Mouse (Mus musculus) lung, embryonic 15.5 days (tissue): ENCODE measurements around the gene Dchs1. TPM values are rescaled to one million over a fixed set of nuclear protein-coding genes. Genes with fewer than 3 reads are reported as not detected.

Source experiments
- ATAC-seq: fragments of 200-750 bp; cut with Nextera tagmentation; 2 replicates; pipeline ENCODE4 v1.8.0; 2017; ENCODE audit warnings: moderate number of reproducible peaks, borderline replicate concordance; ENCODE audit not compliant: low FRiP score, low TSS enrichment; ENCODE audit errors: extremely low read depth
- H3K27ac ChIP-seq: fragments of 300-500 bp; sonication (generic); 2 replicates; pipeline ENCODE4 v1.5.1; 2015; ENCODE audit warnings: moderate library complexity, mild to moderate bottlenecking, inconsistent platforms
- H3K27me3 ChIP-seq: fragments of 300-500 bp; sonication (generic); 2 replicates; pipeline ENCODE4 v1.6.1; 2015; ENCODE audit warnings: inconsistent platforms
- H3K36me3 ChIP-seq: fragments of 300-500 bp; sonication (generic); 2 replicates; pipeline ENCODE4 v1.6.1; 2015; ENCODE audit warnings: inconsistent platforms
- H3K4me1 ChIP-seq: fragments of 300-500 bp; sonication (generic); 2 replicates; pipeline ENCODE4 v1.6.1; 2015; ENCODE audit warnings: inconsistent platforms
- H3K4me2 ChIP-seq: fragments of 300-500 bp; sonication (generic); 2 replicates; pipeline ENCODE4 v1.6.1; 2015; ENCODE audit warnings: inconsistent platforms, mild to moderate bottlenecking, moderate library complexity
- H3K4me3 ChIP-seq: fragments of 300-500 bp; sonication (generic); 2 replicates; pipeline ENCODE4 v1.5.1; 2015; ENCODE audit warnings: mild to moderate bottlenecking, inconsistent platforms
- H3K9ac ChIP-seq: fragments of 300-500 bp; sonication (generic); 2 replicates; pipeline ENCODE4 v1.6.1; 2015; ENCODE audit warnings: inconsistent platforms
- H3K9me3 ChIP-seq: fragments of 300-500 bp; sonication (generic); 2 replicates; pipeline ENCODE4 v1.6.1; 2016; ENCODE audit warnings: inconsistent platforms
- WGBS: fragments of 180-500 bp; shearing (Covaris S2); methylation state at CpG from one replicate; pipeline ENCODE4 v1.1.7; 2015; 5-methylcytosine and 5-hydroxymethylcytosine counted together
- polyA plus RNA-seq: library from polyadenylated mRNA; unstranded; fragments of >200 nt; fragmentation: Nextera tagmentation; extraction: Ambion mirVana; gene quantifications from 2 replicates; pipeline ENCODE4 v1.2.1, GENCODE M21; 2015

Gene Dchs1
- polyA plus RNA-seq, 1 experiment from 2014 or later = 9.3 TPM

DNA sequence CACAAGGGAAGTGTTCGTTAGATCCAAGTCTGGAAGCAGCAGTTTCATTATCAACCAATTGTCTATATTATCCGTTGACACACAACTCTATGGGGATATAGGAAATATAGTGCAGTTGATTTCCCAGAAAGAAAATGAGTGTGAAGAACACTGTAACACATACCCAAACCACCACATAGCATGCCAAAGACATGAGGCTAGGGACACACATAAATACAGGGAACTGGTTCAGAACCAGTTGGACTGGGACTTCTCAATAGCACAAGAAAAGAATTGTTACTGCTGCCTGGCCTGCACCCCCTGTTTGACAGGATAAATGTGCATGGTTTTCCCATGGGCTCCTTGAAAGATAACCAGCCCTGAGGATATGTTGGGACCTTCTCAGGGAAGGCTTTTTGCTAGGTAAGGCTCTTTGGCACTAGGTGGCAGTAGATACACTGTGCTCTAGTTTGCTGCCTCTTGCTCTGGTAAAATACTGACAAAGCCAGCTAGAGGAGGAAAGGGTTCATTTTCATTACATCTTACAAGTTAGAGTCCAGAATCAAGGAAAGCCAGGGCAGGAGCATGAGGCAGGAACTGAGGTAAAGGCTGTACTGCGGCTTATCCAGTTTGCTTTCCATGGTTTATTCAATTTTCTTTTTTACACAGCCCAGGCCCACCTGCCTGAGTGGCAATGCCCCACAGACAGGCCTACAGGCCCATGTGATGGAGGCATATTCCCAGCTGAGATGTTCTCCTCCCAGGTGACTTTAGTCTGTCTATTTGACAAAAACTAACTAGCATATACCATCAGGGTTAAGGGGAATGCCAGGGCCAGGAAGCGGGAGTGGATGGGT, 61.1 kb downstream of the Dchs1 start:
- no peak overlapping the region for H3K9ac ChIP-seq
- no peak overlapping the region for H3K4me2 ChIP-seq
- H3K27me3 ChIP-seq = no peaks in the 10 kb centered on the region
- no peak; the same call in 1 of the 2 replicates for ATAC-seq
- H3K9me3 ChIP-seq = no peaks in the 10 kb centered on the region
- H3K4me1 ChIP-seq = no peaks in the 10 kb centered on the region
- no peak overlapping the region for H3K27ac ChIP-seq
- H3K4me3 ChIP-seq = no peak overlapping the region
- peaks cover 11% of the 10 kb centered on the region for H3K36me3 ChIP-seq
- 82% methylated on average over 4 of the region's 4 CpGs for WGBS

DNA sequence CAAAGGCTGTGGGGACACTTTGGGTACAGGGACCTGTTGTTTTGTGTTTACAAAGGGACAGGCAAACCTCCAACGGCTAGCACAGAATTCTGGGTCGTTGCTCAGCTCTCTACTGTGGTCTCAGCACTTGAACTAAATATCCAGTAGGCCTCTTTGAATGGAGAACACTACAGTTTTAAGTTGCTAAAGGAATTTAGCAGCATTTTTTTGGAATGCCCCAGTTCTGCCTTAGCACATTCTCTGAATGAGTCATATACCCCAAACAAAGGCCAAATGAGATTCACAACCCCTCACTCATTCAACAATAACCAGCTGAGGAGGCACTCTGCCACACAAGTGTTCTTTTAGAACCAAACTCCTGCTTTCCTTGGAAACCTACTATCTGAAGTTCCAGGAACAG, 65.5 kb downstream of the Dchs1 start:
- Histone ChIP-seq H3K4me2 (no peak overlapping the region), H3K9ac (no peak overlapping the region), H3K9me3 (no peaks in the 10 kb centered on the region), H3K27me3 (no peaks in the 10 kb centered on the region), H3K27ac (no peak overlapping the region), H3K36me3 (no peaks in the 10 kb centered on the region), H3K4me1 (no peaks in the 10 kb centered on the region), H3K4me3 (no peak overlapping the region)
- 61% methylated on average over 2 of the region's 2 CpGs for WGBS
- ATAC-seq = no peak

GRCm38 (mm10) chr7:105715366-105715765, 72.1 kb downstream of the Dchs1 start:
- no peaks in the 10 kb centered on the region for H3K4me1 ChIP-seq
- no peaks in the 10 kb centered on the region for H3K9me3 ChIP-seq
- no peaks in the 10 kb centered on the region for H3K36me3 ChIP-seq
- H3K27me3 ChIP-seq = no peaks in the 10 kb centered on the region
- H3K4me3 ChIP-seq = no peak overlapping the region
- H3K27ac ChIP-seq = no peak overlapping the region
- H3K4me2 ChIP-seq = no peak overlapping the region
- no peak for ATAC-seq
- WGBS = 48% methylated on average over 3 of the region's 3 CpGs
- no peak overlapping the region for H3K9ac ChIP-seq

- Histone ChIP-seq H3K4me1 (no peaks in the 10 kb centered on the region), H3K9ac (no peak overlapping the region), H3K27me3 (no peaks in the 10 kb centered on the region), H3K27ac (no peak overlapping the region), H3K36me3 (no peaks in the 10 kb centered on the region), H3K4me2 (no peak overlapping the region), H3K9me3 (no peaks in the 10 kb centered on the region), H3K4me3 (no peak overlapping the region)
- 91% methylated on average over 5 of the region's 5 CpGs for WGBS
- ATAC-seq = no peak
Observed at GRCm38 (mm10) chr7:105708733-105709132, 78.7 kb downstream of the Dchs1 start.

- H3K4me1 ChIP-seq = no peaks in the 10 kb centered on the region
- H3K27ac ChIP-seq = no peak overlapping the region
- 92% methylated on average over 4 of the region's 4 CpGs for WGBS
- no peaks in the 10 kb centered on the region for H3K36me3 ChIP-seq
- H3K9me3 ChIP-seq = no peaks in the 10 kb centered on the region
- no peak for ATAC-seq
- H3K27me3 ChIP-seq = no peaks in the 10 kb centered on the region
- H3K4me2 ChIP-seq = no peak overlapping the region
- H3K4me3 ChIP-seq = no peak overlapping the region
- H3K9ac ChIP-seq = no peak overlapping the region
Observed at GRCm38 (mm10) chr7:105703816-105704215, 83.6 kb downstream of the Dchs1 start.

- WGBS = 86% methylated on average over 16 of the region's 16 CpGs
- H3K27ac ChIP-seq = no peak overlapping the region
- no peak for ATAC-seq
- H3K9ac ChIP-seq = no peak overlapping the region
- no peaks in the 10 kb centered on the region for H3K36me3 ChIP-seq
- no peaks in the 10 kb centered on the region for H3K27me3 ChIP-seq
- no peak overlapping the region for H3K4me3 ChIP-seq
- no peak overlapping the region for H3K4me2 ChIP-seq
- H3K9me3 ChIP-seq = no peaks in the 10 kb centered on the region
- H3K4me1 ChIP-seq = no peaks in the 10 kb centered on the region
Observed at GRCm38 (mm10) chr7:105703184-105703583, 84.3 kb downstream of the Dchs1 start.

Other genes with a start within 250 kb of the Dchs1 start
- gene Smpd1, start 233.3 kb downstream of the Dchs1 start, polyA plus RNA-seq = 36.9 and 40.0 TPM in 2 replicates
- gene Apbb1, start 206.0 kb downstream of the Dchs1 start, polyA plus RNA-seq = 43.6 and 47.8 TPM in 2 replicates
- gene Hpx, start 187.5 kb downstream of the Dchs1 start, polyA plus RNA-seq = 1.1 and 2.4 TPM in 2 replicates
- gene Trim3, start 154.1 kb downstream of the Dchs1 start, polyA plus RNA-seq = 54.9 and 59.9 TPM in 2 replicates
- gene Timm10b, start 147.6 kb downstream of the Dchs1 start, polyA plus RNA-seq = 187 TPM in 2 replicates
- gene Arfip2, start 147.2 kb downstream of the Dchs1 start, polyA plus RNA-seq = 77.3 and 79.1 TPM in 2 replicates
- gene Gm45799, start 147.1 kb downstream of the Dchs1 start, polyA plus RNA-seq = 33.8 and 34.3 TPM in 2 replicates
- 1.1 TPM in 2 replicates for gene Dnhd1, start 136.8 kb downstream of the Dchs1 start, polyA plus RNA-seq
- 383 and 394 TPM in 2 replicates for gene Ilk, start 51.1 kb downstream of the Dchs1 start, polyA plus RNA-seq
- gene Rrp8, start 50.3 kb downstream of the Dchs1 start, polyA plus RNA-seq = 39.6 and 41.4 TPM in 2 replicates
- 131 and 136 TPM in 2 replicates for gene Taf10, start 43.3 kb downstream of the Dchs1 start, polyA plus RNA-seq
- gene Tpp1, start 35.4 kb downstream of the Dchs1 start, polyA plus RNA-seq = 73.4 and 78.8 TPM in 2 replicates
- 340 and 374 TPM in 2 replicates for gene Mrpl17, start 23.4 kb upstream of the Dchs1 start, polyA plus RNA-seq
- 0.47 and 0.60 TPM in 2 replicates for gene Gm4070, start 166.3 kb upstream of the Dchs1 start, polyA plus RNA-seq